Mouse (Mus musculus) olfactory bulb, adult 2 months (tissue): Measurements from ENCODE around the gene Adgre4. TPM values are rescaled to one million over a fixed set of nuclear protein-coding genes. Genes with fewer than 3 reads are reported as not detected.
"Not testable (repeated sequence)": the region's sequence is repeated elsewhere in the genome, so short reads cannot be mapped to it uniquely, and the experiment has no call there.

Experiments used
- H3K27ac ChIP-seq: fragments of 200-500 bp; 2 replicates; pipeline ENCODE4 v1.5.1; 2012; ENCODE audit warnings: low read depth, low read length; ENCODE audit not compliant: insufficient read depth
- H3K4me1 ChIP-seq: fragments of 200-500 bp; 2 replicates; pipeline ENCODE4 v1.6.1; 2012; ENCODE audit warnings: low read length; ENCODE audit not compliant: control insufficient read depth, insufficient read depth
- H3K4me3 ChIP-seq: fragments of 200-500 bp; 2 replicates; pipeline ENCODE4 v1.5.1; 2012; ENCODE audit warnings: mild to moderate bottlenecking, low read depth, low read length, moderate library complexity; ENCODE audit not compliant: insufficient read depth
- CTCF ChIP-seq: fragments of 200-500 bp; IDR thresholded peaks from 2 replicates; pipeline ENCODE4 v1.5.1; 2012; ENCODE audit warnings: low read depth, mild to moderate bottlenecking, low read length, moderate library complexity; ENCODE audit not compliant: insufficient read depth
- POLR2A ChIP-seq: fragments of 200-500 bp; IDR thresholded peaks from 2 replicates; pipeline ENCODE4 v1.6.1; 2012; ENCODE audit warnings: mild to moderate bottlenecking, low read depth, low read length, moderate library complexity; ENCODE audit not compliant: insufficient read depth
- WGBS: fragments of 180-500 bp; shearing (Covaris S2); methylation state at CpG from one replicate; pipeline ENCODE4 v1.1.7; 2018; 5-methylcytosine and 5-hydroxymethylcytosine counted together
- polyA plus RNA-seq: library from polyadenylated mRNA; stranded (reverse); fragments of >200 nt; gene quantifications from 2 replicates; pipeline ENCODE4 v1.2.4, GENCODE M21; 2012; ENCODE audit warnings: low replicate concordance; ENCODE audit not compliant: missing spikeins, insufficient read depth, insufficient read length

The Adgre4 gene
- polyA plus RNA-seq, 1 experiment, result not detected

DNA sequence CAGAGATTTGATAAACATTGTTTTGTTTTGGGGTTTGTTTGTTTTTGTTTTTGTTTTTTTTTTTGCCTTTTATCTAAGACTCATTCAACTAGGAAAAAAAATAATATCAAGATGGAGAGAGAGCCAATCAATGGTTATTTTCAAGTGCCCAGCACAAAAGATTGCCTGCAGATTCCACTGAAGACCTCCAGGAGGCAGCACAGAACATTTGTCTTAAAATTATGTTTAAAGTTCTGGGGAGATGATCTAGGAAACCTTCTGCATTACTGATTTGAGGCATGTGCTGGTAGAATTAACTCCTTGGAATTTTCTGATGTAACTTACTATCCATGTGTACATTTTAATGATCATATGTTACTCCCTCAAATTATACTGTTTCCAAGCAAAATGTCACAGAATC, 63.9 kb downstream of the Adgre4 start:
- H3K4me1 ChIP-seq, result no peaks in the 10 kb centered on the region
- TF ChIP-seq CTCF (no peak), POLR2A (no peak)
- no peak overlapping the region for H3K27ac ChIP-seq
- H3K4me3 ChIP-seq, result no peak overlapping the region

DNA sequence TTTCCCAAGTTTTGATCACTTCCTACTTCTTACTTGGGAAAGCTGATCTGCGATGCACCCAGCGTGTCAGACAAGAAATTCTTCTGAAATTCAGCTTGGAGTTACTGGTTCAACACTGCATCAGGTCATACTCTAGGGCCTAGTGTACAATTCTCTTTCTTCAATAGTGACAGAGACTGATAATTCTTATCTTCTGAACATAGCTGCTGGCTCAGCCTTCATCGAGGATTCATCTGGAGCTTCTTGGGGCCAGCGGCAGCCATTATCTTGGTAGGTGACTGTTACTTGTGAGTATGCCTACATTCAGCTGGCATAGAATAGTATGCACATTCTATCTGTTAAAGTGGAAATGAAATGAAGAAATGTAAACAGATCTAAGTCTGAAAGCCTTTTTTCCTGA, 67.1 kb downstream of the Adgre4 start:
- Histone ChIP-seq H3K4me1 (no peaks in the 10 kb centered on the region), H3K27ac (no peak overlapping the region), H3K4me3 (no peak overlapping the region)
- WGBS, result 91% methylated on average over 4 of the region's 4 CpGs
- TF ChIP-seq CTCF (no peak), POLR2A (no peak)

DNA sequence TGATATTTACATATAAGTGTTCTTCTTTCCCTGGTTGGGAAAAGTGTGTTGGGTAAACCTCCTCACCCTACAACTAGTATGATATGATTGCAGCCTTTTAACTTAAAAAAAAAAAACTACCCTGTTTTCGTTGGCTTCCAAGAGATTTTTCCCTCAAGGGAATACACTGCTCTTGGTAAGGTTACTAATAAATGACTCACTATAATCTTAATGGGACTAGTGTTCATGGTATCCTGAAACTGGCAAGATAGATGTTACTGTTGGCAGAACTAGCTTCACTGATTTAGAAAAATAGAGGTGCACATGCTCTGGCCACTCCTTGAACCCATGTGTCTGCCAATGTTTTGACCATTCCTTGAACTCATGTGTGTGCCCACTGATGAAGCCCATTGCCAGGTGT, 71.8 kb downstream of the Adgre4 start:
- Histone ChIP-seq H3K4me1 (no peaks in the 10 kb centered on the region), H3K27ac (no peak overlapping the region), H3K4me3 (no peak overlapping the region)
- TF ChIP-seq CTCF (no peak), POLR2A (no peak)
- 77% methylated on average over 1 of the region's 1 CpGs for WGBS

DNA sequence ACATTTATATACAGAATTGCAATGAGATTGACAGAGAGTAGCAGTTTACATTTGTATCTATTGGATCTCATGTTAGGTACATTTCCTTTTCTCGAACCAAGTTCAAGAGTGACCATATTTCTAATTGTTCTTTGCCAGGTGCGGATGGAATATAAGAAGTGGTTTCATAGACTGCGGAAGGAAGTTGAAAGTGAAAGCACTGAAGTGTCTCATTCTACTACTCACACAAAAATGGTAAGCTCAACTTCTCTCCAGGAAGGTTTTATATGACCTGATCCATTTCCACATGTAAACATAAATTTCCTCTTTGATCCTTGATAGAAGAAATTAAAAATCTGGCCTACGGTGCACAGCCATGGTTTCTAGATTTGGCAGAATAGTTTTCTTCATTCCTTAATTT, 93.3 kb downstream of the Adgre4 start:
- TF ChIP-seq CTCF, result no peak
- Histone ChIP-seq H3K4me3 (no peak overlapping the region), H3K27ac (no peak overlapping the region), H3K4me1 (no peaks in the 10 kb centered on the region)
- WGBS, result 93% methylated on average over 4 of the region's 4 CpGs

DNA sequence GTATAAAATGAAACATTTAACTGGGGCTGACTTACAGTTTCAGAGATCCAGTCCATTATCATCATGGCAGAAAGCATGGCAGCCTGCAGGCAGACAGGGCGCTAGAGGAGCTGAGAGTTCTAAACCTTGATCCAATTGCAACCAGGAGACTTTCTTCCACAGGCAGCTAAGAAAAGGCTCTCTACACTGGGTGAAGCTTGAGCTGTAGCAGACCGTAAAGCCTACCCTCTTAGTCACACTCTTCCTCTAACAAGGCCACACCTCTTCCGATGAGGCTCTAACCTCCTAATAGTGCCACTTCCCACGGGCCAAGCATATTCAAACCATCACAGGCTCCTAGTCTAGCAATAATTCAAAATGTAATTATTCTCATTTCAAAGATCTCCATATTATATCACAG, 127.4 kb downstream of the Adgre4 start:
- 91% methylated on average over 4 of the region's 4 CpGs for WGBS

DNA sequence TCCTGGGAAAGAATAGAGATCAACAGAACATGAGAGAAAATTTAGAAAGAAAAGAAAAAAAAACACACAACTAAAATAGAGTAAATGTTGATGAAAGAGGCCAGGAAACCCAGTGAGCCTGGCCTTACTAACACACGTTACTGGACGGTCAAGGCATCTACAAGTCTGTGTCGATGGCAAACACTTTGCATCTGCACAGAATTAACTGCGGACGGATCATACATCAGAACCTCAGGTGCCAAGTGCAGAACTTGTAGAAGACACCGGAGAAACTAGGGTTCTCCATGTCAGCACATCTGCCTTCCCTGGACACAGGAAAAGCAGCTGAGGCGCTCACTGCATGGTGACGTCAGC, 128.5 kb downstream of the Adgre4 start:
- not testable (repeated sequence) for H3K4me1 ChIP-seq
- peak overlapping the region; percentile 68 for H3K4me3 ChIP-seq
- WGBS, result 0% methylated on average over 8 of the region's 8 CpGs

More for the DNA sequence above, 127.4 kb downstream of the Adgre4 start:
- Histone ChIP-seq H3K4me3 (no peak overlapping the region), H3K27ac (no peak overlapping the region), H3K4me1 (no peaks in the 10 kb centered on the region)
- TF ChIP-seq POLR2A, result no peak
- no peak for TF ChIP-seq CTCF

DNA sequence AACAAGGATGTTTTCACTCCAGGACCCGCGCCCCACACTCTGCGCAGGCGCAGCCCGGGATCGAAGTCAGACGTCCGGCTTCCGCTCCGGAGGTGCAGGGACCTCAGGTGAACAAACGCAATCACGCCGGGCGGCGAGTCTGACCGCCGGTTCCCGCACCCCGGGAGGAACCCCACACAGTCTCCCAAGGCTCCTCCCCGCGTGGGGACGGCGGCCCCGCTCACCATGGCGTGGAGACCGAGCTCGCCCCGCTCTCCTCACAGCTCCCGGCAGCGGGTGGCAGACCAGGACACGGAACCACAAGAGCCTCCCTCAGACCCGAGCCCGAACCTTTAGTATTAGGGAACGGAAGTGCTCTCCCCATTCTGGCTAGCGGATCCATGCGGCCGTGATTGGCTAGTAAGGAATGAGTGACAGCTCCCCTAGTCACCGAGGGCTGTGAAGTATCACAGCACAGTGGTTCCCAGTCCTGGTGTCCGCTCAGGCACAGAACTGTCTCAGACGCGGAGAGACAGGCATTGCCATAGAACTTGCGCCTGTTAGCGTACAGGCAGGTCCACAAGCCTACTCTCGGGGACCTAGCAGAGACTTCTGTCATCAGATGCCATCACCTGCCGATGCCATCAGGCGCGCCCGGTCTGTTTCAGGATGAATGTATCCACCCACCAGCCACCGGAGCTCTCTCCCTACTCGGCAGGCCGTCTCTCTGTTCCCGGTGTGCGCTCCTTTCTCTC, 129.0 kb downstream of the Adgre4 start, which contains the start of gene Zfp119a:
TSS of gene Zfp119a (minus strand) at position 295 of the 734 bp plus-strand sequence.
- not testable (repeated sequence) for H3K4me1 ChIP-seq
- under 1% methylated on average over 44 of the region's 53 CpGs for WGBS
- peak; percentile 66; the same call in 1 of the 2 replicates for TF ChIP-seq POLR2A

More for the DNA sequence above, 128.5 kb downstream of the Adgre4 start:
- H3K27ac ChIP-seq, result peak overlapping the region; percentile 80; the same call in 1 of the 2 replicates

DNA sequence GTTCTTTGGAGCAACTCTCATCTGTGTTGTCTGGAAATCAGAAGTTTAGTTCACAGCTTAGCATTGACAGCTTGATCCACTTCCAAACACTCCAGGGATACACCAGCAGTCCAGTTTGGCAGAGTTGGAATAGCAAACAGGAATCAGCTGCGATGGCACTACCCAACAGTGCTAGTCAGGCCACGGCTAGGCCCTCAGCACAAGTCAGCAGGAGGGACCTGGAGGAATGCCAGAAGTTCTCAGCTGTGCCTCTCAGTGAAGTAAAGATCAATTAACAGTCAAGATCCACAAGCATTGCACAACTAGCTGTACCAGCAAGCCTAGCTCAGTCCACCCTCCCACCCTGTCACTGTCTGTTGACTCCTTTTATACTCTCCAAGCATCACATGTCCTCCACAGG, 133.8 kb downstream of the Adgre4 start:
- Histone ChIP-seq H3K4me1 (no peaks in the 10 kb centered on the region), H3K27ac (no peak overlapping the region), H3K4me3 (no peak overlapping the region)
- TF ChIP-seq CTCF (no peak), POLR2A (no peak)
- WGBS, result 26% methylated on average over 2 of the region's 2 CpGs

More for the DNA sequence above, 129.0 kb downstream of the Adgre4 start, which contains the start of gene Zfp119a:
- Histone ChIP-seq H3K4me3 (peak within 1 kb of the TSS; percentile 68), H3K27ac (peak within 1 kb of the TSS; percentile 80)

DNA sequence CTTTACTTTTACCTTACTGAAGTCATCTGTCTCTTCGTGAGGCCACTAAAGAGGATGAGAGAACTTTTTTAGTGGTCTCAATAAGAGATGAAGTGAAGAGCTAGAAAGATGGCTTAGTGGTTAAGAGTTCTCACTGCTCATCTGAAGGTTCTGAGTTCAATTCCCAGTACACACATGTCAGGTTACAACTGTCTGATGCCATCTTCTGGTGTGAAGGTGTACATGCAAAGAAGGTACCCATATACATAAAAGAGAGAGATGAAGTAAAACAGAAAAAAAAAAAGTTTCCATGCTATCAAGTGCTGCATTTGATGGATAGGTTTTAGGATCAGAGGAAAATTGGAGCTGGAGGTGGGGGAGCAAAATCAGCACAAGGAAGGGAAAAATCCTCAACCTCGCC, 135.1 kb downstream of the Adgre4 start:
- Histone ChIP-seq H3K27ac (no peak overlapping the region), H3K4me1 (no peaks in the 10 kb centered on the region), H3K4me3 (no peak overlapping the region)
- no peak for TF ChIP-seq POLR2A
- TF ChIP-seq CTCF, result no peak
- WGBS, result 54% methylated on average over 2 of the region's 2 CpGs

DNA sequence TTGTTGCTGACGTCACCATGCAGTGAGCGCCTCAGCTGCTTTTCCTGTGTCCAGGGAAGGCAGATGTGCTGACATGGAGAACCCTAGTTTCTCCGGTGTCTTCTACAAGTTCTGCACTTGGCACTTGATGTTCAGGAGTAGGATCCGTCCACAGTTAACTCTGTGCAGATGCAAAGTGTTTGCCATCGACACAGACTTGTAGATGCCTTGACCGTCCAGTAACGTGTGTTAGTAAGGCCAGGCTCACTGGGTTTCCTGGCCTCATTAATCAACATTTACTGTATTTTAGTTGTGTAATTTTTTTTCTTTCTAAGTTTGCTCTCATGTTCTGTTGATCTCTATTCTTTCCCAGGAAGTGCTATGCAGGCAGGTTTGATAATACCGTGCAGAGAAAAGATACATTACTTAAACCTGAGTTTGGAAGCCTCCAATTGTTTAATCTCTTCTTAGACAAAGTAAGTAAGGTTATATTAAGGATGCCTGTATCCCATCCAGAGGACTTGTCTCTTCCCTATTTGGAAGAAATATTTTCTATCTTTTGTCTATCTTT, 142.7 kb downstream of the Adgre4 start:
- 5% methylated on average over 7 of the region's 8 CpGs for WGBS
- peak overlapping the region; percentile 31; the same call in 1 of the 2 replicates for H3K27ac ChIP-seq
- H3K4me3 ChIP-seq, result peak overlapping the region; percentile 66
- not testable (repeated sequence) for H3K4me1 ChIP-seq
